Mouse (Mus musculus) lung, embryonic 16.5 days (tissue): ENCODE data around the gene Polr2h. TPM values are rescaled to one million over a fixed set of nuclear protein-coding genes. Genes with fewer than 3 reads are reported as not detected.

Source experiments
- ATAC-seq: fragments of 200-750 bp; cut with Nextera tagmentation; 2 replicates; pipeline ENCODE4 v1.8.0; 2017; ENCODE audit warnings: low read depth, mild to moderate bottlenecking, moderate library complexity
- H3K27ac ChIP-seq: fragments of 300-500 bp; sonication (generic); 2 replicates; pipeline ENCODE4 v1.5.1; 2014; ENCODE audit warnings: mild to moderate bottlenecking, control low read depth, low read length
- H3K27me3 ChIP-seq: fragments of 300-500 bp; sonication (generic); 2 replicates; pipeline ENCODE4 v1.6.1; 2014; ENCODE audit warnings: low read depth, low read length, mixed read lengths; ENCODE audit not compliant: control insufficient read depth, insufficient read depth
- H3K36me3 ChIP-seq: fragments of 300-500 bp; sonication (generic); 2 replicates; pipeline ENCODE4 v1.6.1; 2014; ENCODE audit warnings: low read length; ENCODE audit not compliant: control insufficient read depth, insufficient read depth
- H3K4me1 ChIP-seq: fragments of 300-500 bp; sonication (generic); replicated peaks from 2 replicates; pipeline ENCODE4 v1.6.1; 2014; ENCODE audit warnings: low read length, mixed read lengths; ENCODE audit not compliant: control insufficient read depth, insufficient read depth
- H3K4me2 ChIP-seq: fragments of 300-500 bp; sonication (generic); 2 replicates; pipeline ENCODE4 v1.6.1; 2014; ENCODE audit warnings: low read depth, low read length, control low read depth
- H3K4me3 ChIP-seq: fragments of 300-500 bp; sonication (generic); 2 replicates; pipeline ENCODE4 v1.5.1; 2014; ENCODE audit warnings: mild to moderate bottlenecking, low read length, control low read depth
- H3K9ac ChIP-seq: fragments of 300-500 bp; sonication (generic); 2 replicates; pipeline ENCODE4 v1.6.1; 2014; ENCODE audit warnings: low read length, control low read depth
- H3K9me3 ChIP-seq: fragments of 300-500 bp; sonication (generic); 2 replicates; pipeline ENCODE4 v1.6.1; 2016; ENCODE audit warnings: low read length; ENCODE audit not compliant: control insufficient read depth
- WGBS: fragments of 180-500 bp; shearing (Covaris S2); extraction: QIAGEN DNeasy Blood & Tissue Kit; methylation state at CpG from one replicate; pipeline ENCODE4 v1.1.7; 2014; 5-methylcytosine and 5-hydroxymethylcytosine counted together
- polyA plus RNA-seq: library from polyadenylated mRNA; unstranded; fragments of >200 nt; fragmentation: Nextera tagmentation; extraction: Ambion mirVana; gene quantifications from 2 replicates; pipeline ENCODE4 v1.2.1, GENCODE M21; 2015

Gene Polr2h
- polyA plus RNA-seq, 1 experiment from 2014 or later: 74.3 TPM

- Histone ChIP-seq H3K27me3 (peaks cover 24% of the 10 kb centered on the region), H3K4me1 (peaks cover 11% of the 10 kb centered on the region), H3K27ac (no peak overlapping the region), H3K9ac (no peak overlapping the region), H3K4me2 (no peak overlapping the region), H3K4me3 (no peak overlapping the region), H3K36me3 (no peaks in the 10 kb centered on the region), H3K9me3 (no peaks in the 10 kb centered on the region)
- no peak for ATAC-seq
- WGBS: 76% methylated on average over 5 of the region's 5 CpGs
Measured at GRCm38 (mm10) chr16:20735651-20736050, 18.2 kb downstream of the Polr2h start.

GRCm38 (mm10) chr16:20736168-20736567 is 18.7 kb downstream of the Polr2h start:
- H3K9me3 ChIP-seq: no peaks in the 10 kb centered on the region
- no peak overlapping the region for H3K27ac ChIP-seq
- no peaks in the 10 kb centered on the region for H3K36me3 ChIP-seq
- ATAC-seq: no peak
- no peak overlapping the region for H3K9ac ChIP-seq
- H3K4me1 ChIP-seq: peaks cover 11% of the 10 kb centered on the region
- WGBS: 86% methylated on average over 7 of the region's 7 CpGs
- peaks cover 24% of the 10 kb centered on the region for H3K27me3 ChIP-seq
- H3K4me2 ChIP-seq: no peak overlapping the region
- H3K4me3 ChIP-seq: no peak overlapping the region

GRCm38 (mm10) chr16:20736823-20737222 is 19.4 kb downstream of the Polr2h start:
- Histone ChIP-seq H3K9me3 (no peaks in the 10 kb centered on the region), H3K27me3 (peaks cover 24% of the 10 kb centered on the region), H3K4me3 (no peak overlapping the region), H3K27ac (no peak overlapping the region), H3K36me3 (no peaks in the 10 kb centered on the region), H3K4me2 (no peak overlapping the region), H3K4me1 (peaks cover 11% of the 10 kb centered on the region), H3K9ac (no peak overlapping the region)
- 74% methylated on average over 5 of the region's 5 CpGs for WGBS
- ATAC-seq: no peak

- ATAC-seq: no peak
- no peaks in the 10 kb centered on the region for H3K9me3 ChIP-seq
- H3K27me3 ChIP-seq: peaks cover 10% of the 10 kb centered on the region
- no peak overlapping the region for H3K4me2 ChIP-seq
- no peak overlapping the region for H3K4me3 ChIP-seq
- no peaks in the 10 kb centered on the region for H3K4me1 ChIP-seq
- H3K9ac ChIP-seq: no peak overlapping the region
- no peak overlapping the region for H3K27ac ChIP-seq
- H3K36me3 ChIP-seq: no peaks in the 10 kb centered on the region
- 83% methylated on average over 9 of the region's 9 CpGs for WGBS
Measured at GRCm38 (mm10) chr16:20739845-20740244, 22.4 kb downstream of the Polr2h start.

- H3K4me3 ChIP-seq: no peak overlapping the region
- no peak overlapping the region for H3K27ac ChIP-seq
- no peaks in the 10 kb centered on the region for H3K36me3 ChIP-seq
- H3K9ac ChIP-seq: no peak overlapping the region
- 39% methylated on average over 6 of the region's 6 CpGs for WGBS
- H3K4me1 ChIP-seq: peaks cover 3% of the 10 kb centered on the region; the same call in 1 of the 2 replicates
- H3K27me3 ChIP-seq: no peaks in the 10 kb centered on the region; the same call in 1 of the 2 replicates
- peak; percentile 84 for ATAC-seq
- no peaks in the 10 kb centered on the region for H3K9me3 ChIP-seq
- no peak overlapping the region for H3K4me2 ChIP-seq
Measured at GRCm38 (mm10) chr16:20746641-20747040, 29.2 kb downstream of the Polr2h start.

GRCm38 (mm10) chr16:20750518-20750917 is 33.1 kb downstream of the Polr2h start:
- ATAC-seq: no peak
- Histone ChIP-seq H3K27ac (no peak overlapping the region), H3K9ac (no peak overlapping the region), H3K36me3 (no peaks in the 10 kb centered on the region), H3K4me2 (no peak overlapping the region), H3K4me3 (no peak overlapping the region), H3K9me3 (no peaks in the 10 kb centered on the region), H3K27me3 (no peaks in the 10 kb centered on the region; the same call in 1 of the 2 replicates), H3K4me1 (peaks cover 3% of the 10 kb centered on the region; the same call in 1 of the 2 replicates)
- WGBS: 34% methylated on average over 8 of the region's 8 CpGs

GRCm38 (mm10) chr16:20756052-20756451 is 38.6 kb downstream of the Polr2h start:
- Histone ChIP-seq H3K9ac (no peak overlapping the region), H3K9me3 (no peaks in the 10 kb centered on the region), H3K4me2 (no peak overlapping the region), H3K36me3 (no peaks in the 10 kb centered on the region), H3K4me1 (no peaks in the 10 kb centered on the region), H3K4me3 (no peak overlapping the region), H3K27ac (no peak overlapping the region), H3K27me3 (no peaks in the 10 kb centered on the region)
- 61% methylated on average over 5 of the region's 5 CpGs for WGBS
- ATAC-seq: peak; percentile 81

DNA sequence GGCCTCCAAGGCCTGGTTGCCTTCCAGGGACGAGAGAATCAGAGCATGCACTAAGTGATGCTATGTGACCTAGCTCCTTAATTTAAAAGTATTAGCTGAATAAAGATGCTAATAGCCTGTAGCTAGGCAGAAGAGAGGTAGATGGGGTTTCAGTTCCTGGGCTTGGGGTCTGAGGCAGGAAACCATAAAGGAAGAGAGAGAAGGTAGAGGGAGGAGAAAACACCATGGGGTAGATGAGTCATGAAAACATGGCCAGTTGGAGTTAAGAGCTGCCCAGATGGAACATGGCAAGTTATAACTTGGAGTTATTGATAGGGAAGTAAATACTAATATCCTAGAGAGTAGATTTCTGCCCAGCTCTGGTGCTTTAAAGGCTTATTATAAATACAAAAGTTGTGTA is 39.9 kb downstream of the Polr2h start:
- Histone ChIP-seq H3K27ac (no peak overlapping the region), H3K27me3 (no peaks in the 10 kb centered on the region), H3K9ac (no peak overlapping the region), H3K4me2 (no peak overlapping the region), H3K9me3 (no peaks in the 10 kb centered on the region), H3K4me3 (no peak overlapping the region), H3K36me3 (no peaks in the 10 kb centered on the region), H3K4me1 (no peaks in the 10 kb centered on the region)
- no peak for ATAC-seq
- 69% methylated on average over 1 of the region's 1 CpGs for WGBS

- Histone ChIP-seq H3K9ac (no peak overlapping the region), H3K4me2 (no peak overlapping the region), H3K4me1 (no peaks in the 10 kb centered on the region), H3K9me3 (no peaks in the 10 kb centered on the region), H3K4me3 (no peak overlapping the region), H3K27me3 (no peaks in the 10 kb centered on the region), H3K27ac (no peak overlapping the region), H3K36me3 (no peaks in the 10 kb centered on the region)
- WGBS: 6% methylated on average over 3 of the region's 3 CpGs
- ATAC-seq: no peak
Measured at GRCm38 (mm10) chr16:20761681-20762080, 44.2 kb downstream of the Polr2h start.

GRCm38 (mm10) chr16:20765244-20765643 is 47.8 kb downstream of the Polr2h start:
- no peaks in the 10 kb centered on the region for H3K9me3 ChIP-seq
- H3K4me1 ChIP-seq: no peaks in the 10 kb centered on the region
- WGBS: 42% methylated on average over 9 of the region's 9 CpGs
- H3K36me3 ChIP-seq: no peaks in the 10 kb centered on the region
- H3K27me3 ChIP-seq: no peaks in the 10 kb centered on the region
- no peak for ATAC-seq
- H3K4me3 ChIP-seq: no peak overlapping the region
- H3K27ac ChIP-seq: no peak overlapping the region
- H3K4me2 ChIP-seq: no peak overlapping the region
- H3K9ac ChIP-seq: no peak overlapping the region
